Mouse (Mus musculus) small intestine, adult 10 weeks (tissue): ENCODE results near the gene Vmn1r151. TPM values are rescaled to one million over a fixed set of nuclear protein-coding genes. Genes with fewer than 3 reads are reported as not detected.

Experiments used
- polyA plus RNA-seq: library from polyadenylated mRNA; stranded (reverse); fragments of 350-450 nt; fragmentation: Illumina TruSeq; extraction: RNeasy Lipid Tissue Mini Kit (QIAGEN cat#74804); gene quantifications from one replicate; pipeline ENCODE4 v1.2.3, GENCODE M21; 2014; ENCODE audit warnings: low replicate concordance

Gene Vmn1r151
- polyA plus RNA-seq, result not detected

GRCm38 (mm10) chr7:22499578-22499977 is at the start of gene Vmn1r151:
Gene Vmn1r151, minus strand, starts transcription at chr7:22499678.

GRCm38 (mm10) chr7:22534787-22535186 is 35.3 kb upstream of the Vmn1r151 start, which contains the start of gene Gm8677:
Gene Gm8677, minus strand, starts transcription at chr7:22534887.

DNA sequence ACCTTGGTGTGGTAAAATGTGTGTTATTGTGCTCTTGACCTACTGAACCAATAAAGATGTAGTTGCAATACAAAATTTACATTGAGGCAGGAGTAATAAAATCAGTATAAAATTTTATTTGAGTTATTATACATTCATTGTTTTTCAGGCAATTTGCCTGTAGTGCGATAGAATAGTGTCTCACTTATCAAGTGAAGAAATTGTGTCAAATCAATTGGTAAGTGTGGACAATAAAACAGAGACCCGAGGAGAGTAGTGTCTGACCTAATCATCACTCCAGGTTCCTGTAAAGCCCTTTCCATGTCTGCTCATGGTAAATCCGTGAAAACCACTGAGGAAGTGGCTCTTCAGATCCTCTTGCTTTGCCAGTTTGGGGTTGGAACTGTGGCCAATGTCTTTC is 23.2 kb upstream of the Vmn1r151 start, which contains the start of gene Vmn1r152:
Gene Vmn1r152, plus strand, starts transcription at position 301 of the 400 bp plus-strand sequence.

GRCm38 (mm10) chr7:22463975-22464374 is 35.5 kb downstream of the Vmn1r151 start, which contains the start of gene Gm10665:
Gene Gm10665, minus strand, starts transcription at chr7:22464075.

Other genes with a start within 250 kb of the Vmn1r151 start
- gene Gm4187, start 170.0 kb downstream of the Vmn1r151 start, polyA plus RNA-seq, result not detected
- gene Gm8660, start 128.6 kb downstream of the Vmn1r151 start, polyA plus RNA-seq, result not detected
- gene Vmn1r148, start 86.1 kb downstream of the Vmn1r151 start, polyA plus RNA-seq, result not detected
- gene Vmn1r149, start 61.4 kb downstream of the Vmn1r151 start, polyA plus RNA-seq, result not detected
- gene Gm10665, start 35.6 kb downstream of the Vmn1r151 start, polyA plus RNA-seq, result not detected
- gene Vmn1r152, start 23.3 kb upstream of the Vmn1r151 start, polyA plus RNA-seq, result not detected
- gene Gm8677, start 35.2 kb upstream of the Vmn1r151 start, polyA plus RNA-seq, result not detected
- not detected for gene Gm4201, start 65.7 kb upstream of the Vmn1r151 start, polyA plus RNA-seq
- gene Gm4565, start 88.4 kb upstream of the Vmn1r151 start, polyA plus RNA-seq, result not detected
- gene Vmn1r155, start 158.3 kb upstream of the Vmn1r151 start, polyA plus RNA-seq, result not detected
- gene Gm8693, start 192.6 kb upstream of the Vmn1r151 start, polyA plus RNA-seq, result not detected
- not detected for gene Gm4567, start 220.0 kb upstream of the Vmn1r151 start, polyA plus RNA-seq